Comparison of ENCODE assay signal across 10 mouse cellular contexts in genomic region chr14:16762773-16763172, GRCm38 (mm10). TPM values are rescaled to one million over a fixed set of nuclear protein-coding genes. Genes with fewer than 3 reads are reported as not detected.
A peak's percentile ranks its signal among the peaks of the same experiment; 100 is the strongest.
DNase-seq lines count a peak whose midpoint lies in the region.
"Had no signal": no experiment of that assay in that cellular context is flagged by ENCODE, and none has a peak within 500 bp of the region (broad histone marks: within the 10 kb centered on the region; RNA-seq: fewer than 3 reads in every experiment).

No protein-coding gene starts in this region.

- DNase-seq in heart, postnatal 14 days: peak; percentile 5 to 17
- no peak for DNase-seq in heart, adult 11 months
- DNase-seq in left cerebral cortex, postnatal 4 days: peak; percentile 56
- no peak for DNase-seq in left cerebral cortex, postnatal 36 days (ENCODE audit: low spot score in 2 of 2)
- peak; percentile 64 for DNase-seq in NIH3T3 (ENCODE audit: low read depth)
- peak; percentile 18 to 47 for DNase-seq in kidney, postnatal 4 days
- no peak for DNase-seq in embryo, embryonic 9.5 days (ENCODE audit: extremely low spot score)
- no peak for DNase-seq in layer of hippocampus, adult 9-11 months
- DNase-seq: adrenal gland, adult 2 months; cerebellum, postnatal 36 days had no signal

- intact Hi-C loops in heart, postnatal 14 days (cut with DNase I): no loop called here
- intact Hi-C loops in left cerebral cortex, postnatal 4 days (cut with DNase I): no loop called here
- intact Hi-C loops in left cerebral cortex, postnatal 36 days (cut with DNase I): no loop called here

RNA-seq across cellular contexts. Expression of gene Rarb, which starts 56.2 kb away (rescaled TPM):
- 10 to 100 TPM; 15.8 to 18.6 TPM for total RNA-seq in heart, postnatal 14 days (2021)
- total RNA-seq in left cerebral cortex, postnatal 4 days (2021): 10 to 100 TPM; 14.0 to 18.8 TPM
- total RNA-seq in left cerebral cortex, postnatal 36 days (2021): 10 to 100 TPM; 12.5 to 18.6 TPM

Comparison
In these comparisons a context has a peak if more than half of its experiments do, and no peak if none do; other contexts are left out.
1. DNase-seq: peak in heart, postnatal 14 days (2 of 2), left cerebral cortex, postnatal 4 days (single experiment), NIH3T3 (single experiment) and kidney, postnatal 4 days (2 of 2); none in heart, adult 11 months (single experiment), left cerebral cortex, postnatal 36 days (0 of 2), embryo, embryonic 9.5 days (single experiment) and layer of hippocampus, adult 9-11 months (single experiment).